Mouse (Mus musculus) splenic B cell, adult 2 months (primary cell): Measurements from ENCODE around the gene Shroom2.
"Not testable (repeated sequence)": the region's sequence is repeated elsewhere in the genome, so short reads cannot be mapped to it uniquely, and the experiment has no call there.

Source experiments
- DNase-seq: peaks from one replicate; pipeline ENCODE4 v3.0.0-alpha.2; 2011; ENCODE audit warnings: low read depth, low spot score
- H3K27me3 ChIP-seq: 2 replicates; pipeline ENCODE4 v1.6.1; 2012; ENCODE audit warnings: mild to moderate bottlenecking, low read length, moderate library complexity, mixed read lengths; ENCODE audit not compliant: control insufficient read depth, poor library complexity, insufficient read depth, severe bottlenecking
- H3K36me3 ChIP-seq: 2 replicates; pipeline ENCODE4 v1.6.1; 2012; ENCODE audit warnings: mild to moderate bottlenecking, low read length, moderate library complexity, mixed read lengths; ENCODE audit not compliant: control insufficient read depth, poor library complexity, insufficient read depth, severe bottlenecking

Gene Shroom2

DNA sequence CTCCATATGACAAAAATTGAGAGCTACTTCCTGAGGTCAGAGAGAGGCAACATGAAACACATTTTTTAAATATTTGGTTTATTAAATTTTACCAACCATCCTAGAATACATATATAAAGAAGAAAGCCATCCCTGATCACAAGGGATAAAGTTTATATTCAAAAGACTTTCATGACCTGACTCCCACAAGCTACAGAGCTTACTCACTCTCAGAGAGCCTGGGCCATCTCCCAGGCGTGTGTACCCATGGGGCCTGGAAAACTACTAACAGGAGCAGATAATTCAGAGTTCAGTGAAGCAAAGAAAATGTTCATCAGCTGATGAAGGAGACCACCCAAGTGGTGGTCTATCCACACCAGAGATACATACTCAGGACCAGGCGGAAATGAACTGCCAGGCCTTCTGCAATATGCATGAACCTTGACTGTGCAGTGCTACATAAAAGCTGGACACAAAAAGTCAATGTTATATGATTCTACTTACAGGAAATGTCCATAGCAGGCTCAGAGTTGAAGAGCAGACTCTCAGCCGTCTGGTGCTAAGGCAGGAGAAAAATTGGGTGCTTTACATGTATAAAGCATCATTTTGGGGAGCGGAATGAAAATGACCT is 30.4 kb downstream of the Shroom2 start:
- no peaks in the 10 kb centered on the region for H3K27me3 ChIP-seq
- H3K36me3 ChIP-seq, result no peaks in the 10 kb centered on the region
- DNase-seq, result no peak

DNA sequence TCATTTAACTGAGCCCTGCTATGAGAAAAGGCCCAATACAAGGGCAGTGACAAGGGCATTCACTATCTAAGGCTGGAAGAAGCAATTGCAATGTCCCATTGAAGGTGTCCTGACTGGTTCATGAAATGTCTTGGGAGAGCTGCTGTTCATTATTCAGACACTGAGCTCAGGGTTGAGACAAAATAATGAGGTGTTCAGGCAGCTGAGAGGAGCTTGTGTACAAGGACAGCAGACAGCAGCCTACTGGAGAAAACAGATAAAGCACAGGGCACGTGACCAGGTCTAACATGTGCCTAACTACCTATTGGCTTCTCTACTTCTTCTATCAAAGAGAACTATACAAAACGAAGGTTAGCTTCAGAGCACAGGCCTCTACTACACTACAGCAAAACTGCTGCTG is 31.1 kb downstream of the Shroom2 start:
- Histone ChIP-seq H3K36me3 (no peaks in the 10 kb centered on the region), H3K27me3 (no peaks in the 10 kb centered on the region)
- no peak for DNase-seq

GRCm38 (mm10) chrX:152735283-152735682 is 34.0 kb downstream of the Shroom2 start:
- Histone ChIP-seq H3K36me3 (no peaks in the 10 kb centered on the region), H3K27me3 (no peaks in the 10 kb centered on the region)
- DNase-seq, result no peak

DNA sequence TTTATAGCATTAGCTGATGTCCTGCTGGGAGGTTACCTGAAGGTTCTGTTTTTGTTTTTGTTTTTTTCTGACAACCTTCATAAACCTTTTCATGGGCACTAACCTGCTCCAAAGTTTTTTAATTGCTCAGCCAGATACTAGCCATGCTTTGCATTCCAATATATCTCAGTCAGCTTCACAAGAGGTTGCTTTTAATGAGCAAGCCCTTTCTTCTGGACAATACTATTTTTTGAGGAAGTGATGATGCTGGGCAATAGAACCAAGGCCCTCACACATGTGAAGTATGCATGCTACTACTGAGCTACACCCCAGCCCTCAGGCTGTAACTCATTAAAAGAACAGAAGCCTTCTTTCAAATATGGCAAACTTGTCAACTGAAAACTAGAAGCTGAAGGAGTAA is 52.6 kb downstream of the Shroom2 start:
- Histone ChIP-seq H3K36me3 (no peaks in the 10 kb centered on the region), H3K27me3 (no peaks in the 10 kb centered on the region)
- DNase-seq, result no peak

- H3K36me3 ChIP-seq, DNase-seq, H3K27me3 ChIP-seq: not testable (repeated sequence)
Observed at GRCm38 (mm10) chrX:152710715-152711114, 58.5 kb downstream of the Shroom2 start.

GRCm38 (mm10) chrX:152708359-152708758 is 60.9 kb downstream of the Shroom2 start:
- no peak for DNase-seq
- H3K27me3 ChIP-seq, result no peaks in the 10 kb centered on the region
- H3K36me3 ChIP-seq, result no peaks in the 10 kb centered on the region

DNA sequence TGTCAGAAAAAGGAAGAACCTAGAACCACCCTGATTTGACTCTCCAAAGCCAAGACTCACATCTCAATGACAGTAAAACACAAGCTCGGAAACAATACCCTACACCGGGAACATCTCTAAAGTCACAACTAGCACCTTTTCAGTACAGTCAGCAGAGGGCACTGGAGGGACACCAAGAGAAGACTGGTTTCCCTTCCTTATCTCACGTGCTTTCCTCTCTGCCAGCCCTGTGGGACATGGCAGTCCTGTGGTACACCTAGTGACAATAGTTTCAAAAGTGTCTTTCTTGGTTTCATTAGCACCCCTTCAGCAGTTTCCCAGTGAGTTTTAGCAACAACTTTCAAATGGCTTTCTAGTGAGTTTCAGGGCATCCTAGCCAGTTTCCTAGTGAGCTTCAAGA is 63.9 kb downstream of the Shroom2 start:
- DNase-seq, result peak; percentile 8
- Histone ChIP-seq H3K27me3 (no peaks in the 10 kb centered on the region), H3K36me3 (no peaks in the 10 kb centered on the region)

GRCm38 (mm10) chrX:152703624-152704023 is 65.6 kb downstream of the Shroom2 start:
- Histone ChIP-seq H3K36me3 (no peaks in the 10 kb centered on the region), H3K27me3 (no peaks in the 10 kb centered on the region)
- no peak for DNase-seq

GRCm38 (mm10) chrX:152701679-152702078 is 67.6 kb downstream of the Shroom2 start:
- no peak for DNase-seq
- Histone ChIP-seq H3K27me3 (no peaks in the 10 kb centered on the region), H3K36me3 (no peaks in the 10 kb centered on the region)

GRCm38 (mm10) chrX:152690788-152691291 is 78.4 kb downstream of the Shroom2 start:
- H3K27me3 ChIP-seq, result no peaks in the 10 kb centered on the region
- no peak for DNase-seq
- no peaks in the 10 kb centered on the region for H3K36me3 ChIP-seq

GRCm38 (mm10) chrX:152679190-152679814 is 90.0 kb downstream of the Shroom2 start:
- DNase-seq, result no peak
- Histone ChIP-seq H3K36me3 (no peaks in the 10 kb centered on the region), H3K27me3 (no peaks in the 10 kb centered on the region)

DNA sequence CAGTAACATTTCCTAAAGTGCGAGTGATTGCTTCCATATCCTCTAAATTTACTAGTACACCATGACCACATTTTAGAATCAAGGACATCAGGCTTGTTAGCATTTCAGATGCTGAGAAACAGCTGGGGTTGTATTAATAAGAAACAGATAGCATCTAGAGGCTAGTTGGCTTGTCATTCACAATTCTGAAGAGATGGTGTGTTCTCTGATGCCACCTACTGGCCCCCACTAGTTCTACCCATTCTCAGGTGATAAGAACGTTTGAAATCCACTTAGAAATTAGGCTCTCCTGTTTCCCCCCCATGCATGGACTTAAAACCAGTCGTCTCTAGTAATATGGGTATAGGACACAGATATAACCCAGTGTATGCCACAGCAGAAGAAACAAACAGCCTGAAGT is 92.9 kb downstream of the Shroom2 start:
- no peaks in the 10 kb centered on the region for H3K27me3 ChIP-seq
- DNase-seq, result peak; percentile 2
- H3K36me3 ChIP-seq, result no peaks in the 10 kb centered on the region

DNA sequence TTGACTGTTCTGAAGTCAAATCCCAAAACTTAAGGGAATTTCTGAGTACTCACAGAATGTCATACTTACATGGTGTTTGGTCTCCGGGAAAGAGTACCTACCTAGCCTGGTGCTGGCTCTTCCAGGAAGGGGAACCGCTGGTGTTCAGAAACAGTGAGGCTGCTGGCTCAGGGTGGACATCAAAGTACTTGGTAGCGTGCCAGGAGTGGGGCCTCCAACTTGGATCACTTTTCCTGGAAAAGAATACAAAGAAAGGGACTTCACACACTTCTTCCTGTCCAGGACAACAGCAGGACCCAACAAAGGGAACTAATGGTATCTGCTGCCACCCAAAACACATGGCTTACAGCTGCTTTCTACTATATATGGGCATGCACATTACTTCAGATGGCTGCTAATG is 95.8 kb downstream of the Shroom2 start:
- Histone ChIP-seq H3K36me3 (no peaks in the 10 kb centered on the region), H3K27me3 (no peaks in the 10 kb centered on the region)
- no peak for DNase-seq

DNA sequence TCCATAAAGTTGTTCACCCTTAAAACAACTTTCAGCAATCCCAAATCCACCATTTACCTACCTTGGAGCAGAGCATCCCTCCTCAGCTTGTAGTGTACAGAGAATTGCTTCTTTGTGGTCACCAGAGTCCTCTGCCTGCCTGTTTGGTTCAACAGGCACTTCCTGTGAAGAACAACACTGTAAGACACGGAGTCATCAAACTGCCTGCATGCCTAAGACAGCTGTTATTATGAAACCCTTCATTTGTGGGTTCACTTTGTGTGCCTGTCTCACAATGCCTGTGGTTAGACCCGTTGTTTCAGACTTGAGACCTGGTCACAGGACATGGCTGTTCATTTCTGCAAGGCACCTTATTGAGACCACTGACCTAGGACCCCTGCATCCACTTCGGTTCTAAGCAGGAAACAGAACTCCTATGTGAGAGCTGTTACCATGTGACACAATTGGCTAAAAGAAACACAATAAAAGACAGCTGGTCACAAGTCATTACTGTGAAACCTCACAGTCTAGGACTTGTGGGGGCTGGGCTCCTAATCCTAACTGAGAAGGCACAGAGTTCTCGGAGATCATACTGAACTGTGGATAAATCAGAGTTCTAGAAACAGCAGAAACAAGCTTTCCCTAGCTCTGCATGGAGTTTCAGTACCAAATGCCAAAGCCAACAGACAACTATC is 111.8 kb downstream of the Shroom2 start:
- no peak for DNase-seq
- Histone ChIP-seq H3K27me3 (no peaks in the 10 kb centered on the region), H3K36me3 (no peaks in the 10 kb centered on the region)

DNA sequence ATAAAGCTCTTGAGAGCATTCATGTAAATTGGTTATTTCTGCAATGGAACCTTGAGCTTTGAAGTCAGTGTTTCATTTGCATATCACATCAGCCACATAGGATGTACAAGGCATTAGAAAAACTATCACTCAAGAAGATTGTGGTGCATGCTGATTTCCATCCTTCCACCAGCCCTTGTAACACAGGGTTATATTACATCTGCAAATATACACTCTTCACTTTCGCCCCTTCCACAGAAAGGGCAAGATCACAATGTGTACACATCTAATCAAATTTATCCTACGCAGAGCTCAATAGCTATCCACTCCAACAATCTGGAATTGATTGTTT is 112.7 kb downstream of the Shroom2 start:
- H3K36me3 ChIP-seq, result no peaks in the 10 kb centered on the region
- H3K27me3 ChIP-seq, result no peaks in the 10 kb centered on the region
- DNase-seq, result no peak
